Mouse (Mus musculus) bone marrow macrophage, adult 2 months (primary cell): ENCODE measurements around the gene Tmem217. TPM values are rescaled to one million over a fixed set of nuclear protein-coding genes. Genes with fewer than 3 reads are reported as not detected.

Experiments used
- H3K27ac ChIP-seq: 2 replicates; pipeline ENCODE4 v1.5.1; 2012; ENCODE audit warnings: low read depth, low read length; ENCODE audit not compliant: insufficient read depth
- H3K4me1 ChIP-seq: 2 replicates; pipeline ENCODE4 v1.6.1; 2012; ENCODE audit warnings: low read length; ENCODE audit not compliant: control insufficient read depth, insufficient read depth
- H3K4me3 ChIP-seq: 2 replicates; pipeline ENCODE4 v1.5.1; 2012; ENCODE audit warnings: mild to moderate bottlenecking, low read length, moderate library complexity; ENCODE audit not compliant: insufficient read depth
- CTCF ChIP-seq: IDR thresholded peaks from 2 replicates; pipeline ENCODE4 v1.5.1; 2012; ENCODE audit warnings: low read depth, mild to moderate bottlenecking, low read length, moderate library complexity
- POLR2A ChIP-seq: IDR thresholded peaks from 2 replicates; pipeline ENCODE4 v1.6.1; 2012; ENCODE audit warnings: mild to moderate bottlenecking, low read depth, low read length, borderline replicate concordance
- polyA plus RNA-seq: library from polyadenylated mRNA; stranded (reverse); fragments of >200 nt; gene quantifications from 2 replicates; pipeline ENCODE4 v1.2.4, GENCODE M21; 2012; ENCODE audit not compliant: missing spikeins, insufficient read depth, insufficient read length

Gene Tmem217
- polyA plus RNA-seq, 1 experiment = not detected

DNA sequence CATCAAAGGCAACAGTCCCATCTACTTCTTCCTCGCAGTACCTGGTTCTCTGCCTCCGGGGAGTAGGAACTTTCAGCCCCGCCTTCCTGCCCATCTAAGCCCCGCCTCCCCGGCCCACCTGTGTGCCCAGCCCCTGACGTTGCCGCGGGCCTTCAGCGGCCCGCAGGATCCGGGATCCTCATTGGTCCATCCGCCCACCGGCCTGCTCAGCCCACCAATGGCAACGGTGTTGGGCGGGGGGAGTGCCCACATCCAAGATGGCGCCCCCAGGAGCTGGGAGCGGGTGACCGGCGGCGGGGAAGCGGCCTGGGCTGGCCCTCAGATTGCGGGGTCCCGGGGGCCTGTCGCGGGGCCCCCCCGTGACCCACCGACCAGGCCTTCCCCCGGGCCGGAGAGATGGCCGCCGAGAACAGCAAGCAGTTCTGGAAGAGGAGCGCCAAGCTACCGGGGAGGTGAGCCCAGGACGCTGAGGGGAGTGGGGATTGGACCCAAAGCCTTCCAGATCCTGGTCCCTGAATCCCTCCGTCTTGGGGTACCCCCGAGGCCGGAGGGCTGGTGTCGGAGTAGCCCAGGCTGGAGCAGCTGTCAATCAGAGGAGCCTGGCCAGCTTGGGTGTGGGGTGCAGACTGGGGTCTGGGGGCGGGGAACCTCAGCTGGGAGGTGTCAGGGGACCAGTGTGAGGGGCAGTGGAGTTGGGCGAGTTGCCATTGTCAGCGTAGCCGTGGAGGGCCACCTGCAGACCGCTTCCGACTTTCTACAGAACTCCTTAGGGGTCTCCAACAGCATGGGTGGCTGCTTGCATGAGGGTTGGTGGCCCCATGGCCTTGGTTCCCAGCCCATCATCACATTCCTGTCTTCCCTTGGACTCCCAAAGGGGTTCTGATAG is 2.4 kb downstream of the Tmem217 start, which contains the start of the genes Gm17657 and Tbc1d22b:
TSS of gene Gm17657 (minus strand) at position 96 of the 886 bp plus-strand sequence.
TSS of gene Tbc1d22b (plus strand) at position 243 of the 886 bp plus-strand sequence.
- Histone ChIP-seq H3K4me1 (peaks cover 20% of the 10 kb centered on the region), H3K27ac (0 out of 2 replicates have a peak within 1 kb of the TSS, but pooled peaks have one; percentile 8), H3K4me3 (peak within 1 kb of the TSS; percentile 92)
- TF ChIP-seq CTCF (no peak), POLR2A (no peak)

DNA sequence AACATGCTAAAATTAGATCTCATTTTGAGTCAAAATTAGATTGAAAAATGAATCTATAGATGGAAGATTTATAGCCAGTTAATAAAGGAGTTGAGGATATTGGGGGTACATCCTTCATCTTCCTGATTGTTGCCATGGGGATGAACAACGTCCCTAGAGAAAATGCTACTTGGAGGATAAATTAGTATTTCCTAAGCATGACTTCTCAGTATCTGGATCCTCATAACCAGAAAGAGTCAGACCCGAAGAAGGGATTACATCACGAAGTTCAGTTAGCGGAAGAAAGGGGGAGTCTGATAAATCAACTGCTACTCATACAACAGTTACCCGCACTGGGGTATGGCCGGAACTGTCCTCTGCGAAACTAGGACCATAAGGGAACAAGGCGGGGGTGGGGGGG is 3.2 kb downstream of the Tmem217 start:
- TF ChIP-seq POLR2A (no peak), CTCF (no peak)
- H3K4me1 ChIP-seq = peaks cover 20% of the 10 kb centered on the region
- H3K27ac ChIP-seq = no peak overlapping the region
- no peak overlapping the region for H3K4me3 ChIP-seq

DNA sequence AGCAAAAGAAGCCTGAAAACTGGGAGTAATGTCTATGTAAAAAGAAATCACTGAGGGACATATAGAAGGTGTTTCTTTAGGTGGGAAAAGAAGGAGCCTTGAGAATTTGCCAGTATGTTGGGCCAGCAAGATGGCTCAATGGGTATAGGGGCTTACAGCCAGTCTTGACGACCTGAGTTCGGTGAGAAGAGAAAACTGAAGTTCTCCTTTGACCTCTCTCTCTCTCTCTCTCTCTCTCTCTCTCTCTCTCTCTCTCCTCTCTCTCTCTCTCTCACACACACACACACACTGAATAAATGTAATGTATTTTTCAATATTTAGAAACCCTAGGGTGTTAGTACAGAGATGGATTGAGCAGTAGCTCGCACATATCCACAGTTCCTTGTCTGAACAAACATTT is 3.7 kb downstream of the Tmem217 start:
- H3K4me1 ChIP-seq = peaks cover 20% of the 10 kb centered on the region
- H3K4me3 ChIP-seq = no peak overlapping the region
- H3K27ac ChIP-seq = no peak overlapping the region
- TF ChIP-seq CTCF (no peak), POLR2A (no peak)

DNA sequence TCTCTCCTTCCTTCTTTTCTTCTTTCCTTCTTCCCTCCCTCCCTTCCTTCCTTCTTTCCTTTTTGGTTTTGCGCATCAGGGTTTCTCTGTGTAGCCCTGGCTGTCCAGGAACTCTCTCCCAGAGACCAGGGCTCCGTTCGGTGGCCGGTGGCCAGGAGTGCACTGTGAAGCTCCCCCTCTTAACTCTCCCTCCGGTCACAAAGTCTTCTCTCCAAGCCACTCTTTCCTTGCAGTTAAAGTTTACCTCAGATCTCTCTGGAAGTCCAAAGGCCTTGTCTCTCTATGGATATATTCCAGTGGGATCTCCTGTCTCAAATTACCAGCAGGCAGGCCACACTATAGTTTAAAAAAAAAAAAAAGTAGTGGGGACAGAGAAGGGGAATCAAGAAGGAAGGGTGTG is 6.9 kb downstream of the Tmem217 start:
- Histone ChIP-seq H3K27ac (no peak overlapping the region), H3K4me3 (no peak overlapping the region), H3K4me1 (peaks cover 9% of the 10 kb centered on the region)
- TF ChIP-seq CTCF (no peak), POLR2A (no peak)

DNA sequence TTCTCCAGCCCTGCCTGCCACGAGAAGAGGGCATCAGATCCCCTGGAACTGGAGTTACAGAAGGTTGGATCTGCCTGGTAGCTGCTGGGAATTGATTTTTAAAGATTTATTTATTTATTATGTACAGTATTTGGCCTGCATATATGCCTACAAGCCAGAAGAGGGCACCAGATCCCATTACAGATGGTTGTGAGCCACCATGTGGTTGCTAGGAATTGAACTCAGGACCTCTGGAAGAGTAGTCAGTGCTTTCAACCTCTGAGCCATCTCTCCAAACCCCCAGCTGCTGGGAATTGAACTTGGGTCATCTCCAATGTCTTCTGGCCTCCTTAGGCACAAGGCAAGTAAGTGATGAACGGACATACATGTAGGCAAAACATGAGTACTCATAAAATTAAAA is 8.1 kb downstream of the Tmem217 start:
- Histone ChIP-seq H3K4me1 (peaks cover 7% of the 10 kb centered on the region), H3K4me3 (no peak overlapping the region), H3K27ac (no peak overlapping the region)
- TF ChIP-seq POLR2A = no peak
- no peak for TF ChIP-seq CTCF

GRCm38 (mm10) chr17:29542831-29543690 is 9.1 kb downstream of the Tmem217 start:
- Histone ChIP-seq H3K4me3 (no peak overlapping the region), H3K27ac (no peak overlapping the region), H3K4me1 (no peaks in the 10 kb centered on the region)
- TF ChIP-seq POLR2A (no peak), CTCF (no peak)

DNA sequence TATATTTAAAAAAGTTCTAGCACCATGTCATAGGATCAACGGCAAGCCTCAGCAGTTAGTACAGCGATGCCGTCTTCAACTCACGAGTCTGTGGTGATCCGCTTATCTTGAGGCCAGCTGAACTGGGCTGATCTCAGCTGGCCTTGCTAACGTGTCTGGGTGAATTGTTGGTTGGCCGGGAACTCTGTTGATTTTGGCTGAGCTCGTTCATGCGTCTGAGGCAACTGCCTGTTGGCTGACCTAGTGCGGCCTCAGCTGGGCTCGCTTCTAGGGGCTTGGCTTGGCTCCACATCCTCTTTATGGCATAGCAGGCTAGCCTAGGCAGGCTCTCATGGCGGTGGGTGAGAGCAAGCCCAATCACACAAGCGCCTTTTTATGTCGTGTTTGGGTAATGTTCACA is 10.8 kb downstream of the Tmem217 start:
- TF ChIP-seq CTCF (no peak), POLR2A (no peak)
- no peak overlapping the region for H3K4me3 ChIP-seq
- H3K27ac ChIP-seq = no peak overlapping the region
- no peaks in the 10 kb centered on the region for H3K4me1 ChIP-seq

GRCm38 (mm10) chr17:29540426-29540825 is 11.8 kb downstream of the Tmem217 start:
- Histone ChIP-seq H3K4me3 (no peak overlapping the region), H3K4me1 (no peaks in the 10 kb centered on the region), H3K27ac (no peak overlapping the region)
- TF ChIP-seq CTCF (no peak), POLR2A (no peak)

GRCm38 (mm10) chr17:29533866-29534265 is 18.3 kb downstream of the Tmem217 start:
- peaks cover 9% of the 10 kb centered on the region for H3K4me1 ChIP-seq
- TF ChIP-seq POLR2A (no peak), CTCF (no peak)
- no peak overlapping the region for H3K4me3 ChIP-seq
- H3K27ac ChIP-seq = no peak overlapping the region

DNA sequence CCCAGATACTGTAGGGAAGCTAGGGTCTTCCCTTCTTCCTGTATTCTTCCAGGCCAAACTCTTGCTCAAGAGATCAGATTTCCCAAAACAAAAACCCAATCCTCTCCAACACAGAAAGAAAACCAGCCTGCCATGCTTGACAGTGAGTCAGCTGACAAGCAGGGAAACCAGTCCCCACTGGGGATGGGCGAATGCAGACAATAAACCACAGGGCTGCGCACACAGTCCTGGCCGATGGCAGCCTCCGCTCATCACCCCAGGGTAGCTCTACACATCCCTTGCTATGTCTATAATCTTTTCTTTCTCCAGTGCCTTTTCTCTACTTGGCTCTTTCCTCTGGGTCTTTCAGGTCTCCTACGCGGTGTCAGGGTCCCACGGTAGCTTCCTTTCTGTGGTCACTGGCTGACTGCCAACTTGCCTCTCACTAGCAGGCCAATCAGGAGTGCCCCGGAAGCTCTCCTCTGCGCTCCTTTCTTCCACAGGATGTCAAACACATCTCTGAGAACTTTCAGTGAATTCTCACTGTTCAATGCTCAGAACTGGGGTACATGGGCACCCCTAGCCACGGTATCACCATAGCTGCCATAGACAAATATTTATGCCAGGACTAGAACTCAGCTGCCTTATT is 20.3 kb downstream of the Tmem217 start:
- H3K4me1 ChIP-seq = peaks cover 9% of the 10 kb centered on the region
- no peak overlapping the region for H3K4me3 ChIP-seq
- no peak for TF ChIP-seq CTCF
- TF ChIP-seq POLR2A = no peak
- no peak overlapping the region for H3K27ac ChIP-seq
